Mouse (Mus musculus) left cerebral cortex, adult 2 months (tissue): ENCODE measurements around the gene Gsap. TPM values are rescaled to one million over a fixed set of nuclear protein-coding genes. Genes with fewer than 3 reads are reported as not detected.
A peak's percentile ranks its signal among the peaks of the same experiment; 100 is the strongest.
"Not testable (repeated sequence)": the region's sequence is repeated elsewhere in the genome, so short reads cannot be mapped to it uniquely, and the experiment has no call there.

Experiments used
- DNase-seq, 2 experiments: peaks; one replicate each; pipeline ENCODE4 v3.0.0; 2021 to 2022; ENCODE audit warnings: low spot score in 2 of 2, mixed read lengths in 1 of 2; ENCODE audit errors: extremely low spot score in 1 of 2
- H3K27ac ChIP-seq: fragments of 200-600 bp; 2 replicates; pipeline ENCODE4 v1.8.1; 2022
- H3K4me3 ChIP-seq: fragments of 200-600 bp; 2 replicates; pipeline ENCODE4 v1.8.1; 2022
- CTCF ChIP-seq: fragments of 200-600 bp; IDR thresholded peaks from 2 replicates; pipeline ENCODE4 v1.8.1; 2022; ENCODE audit warnings: antibody characterized with exemption, mild to moderate bottlenecking, moderate library complexity
- intact Hi-C: fragments of 180-260 bp; cut with DNase I; formaldehyde crosslinking; loops from one replicate; pipeline ENCODE4 v1.15.1; 2025
- total RNA-seq, 2 experiments: library from RNA; stranded (reverse); gene quantifications; 2 replicates each; pipeline ENCODE4 v1.2.3; 2021

Gene Gsap
- total RNA-seq, 2 experiments from 2014 or later, result 4.6 to 6.4 TPM

DNA sequence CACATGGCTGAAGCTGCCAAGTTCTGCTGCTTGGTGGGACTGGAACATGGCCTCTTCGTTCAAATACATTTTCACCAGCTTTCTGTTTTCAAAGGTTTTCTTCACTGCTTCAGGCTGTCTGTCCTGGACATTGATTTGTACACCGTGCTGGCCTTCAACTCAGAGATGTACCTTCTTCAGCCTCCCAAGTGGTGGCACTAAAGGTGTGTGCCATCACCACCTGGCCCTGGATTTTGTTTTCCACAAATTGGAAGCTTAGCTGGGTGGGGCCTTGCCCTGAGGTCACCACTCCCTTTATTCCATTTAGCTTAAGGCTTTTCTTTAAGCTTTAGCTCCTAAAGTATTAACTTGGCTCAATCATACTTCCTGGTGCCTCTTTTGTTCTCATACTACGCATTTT, 22.6 kb upstream of the Gsap start:
- TF ChIP-seq CTCF, result no peak
- DNase-seq, result no peak
- intact Hi-C loops, result no loop called here
- Histone ChIP-seq H3K4me3 (no peak overlapping the region), H3K27ac (no peak overlapping the region)

DNA sequence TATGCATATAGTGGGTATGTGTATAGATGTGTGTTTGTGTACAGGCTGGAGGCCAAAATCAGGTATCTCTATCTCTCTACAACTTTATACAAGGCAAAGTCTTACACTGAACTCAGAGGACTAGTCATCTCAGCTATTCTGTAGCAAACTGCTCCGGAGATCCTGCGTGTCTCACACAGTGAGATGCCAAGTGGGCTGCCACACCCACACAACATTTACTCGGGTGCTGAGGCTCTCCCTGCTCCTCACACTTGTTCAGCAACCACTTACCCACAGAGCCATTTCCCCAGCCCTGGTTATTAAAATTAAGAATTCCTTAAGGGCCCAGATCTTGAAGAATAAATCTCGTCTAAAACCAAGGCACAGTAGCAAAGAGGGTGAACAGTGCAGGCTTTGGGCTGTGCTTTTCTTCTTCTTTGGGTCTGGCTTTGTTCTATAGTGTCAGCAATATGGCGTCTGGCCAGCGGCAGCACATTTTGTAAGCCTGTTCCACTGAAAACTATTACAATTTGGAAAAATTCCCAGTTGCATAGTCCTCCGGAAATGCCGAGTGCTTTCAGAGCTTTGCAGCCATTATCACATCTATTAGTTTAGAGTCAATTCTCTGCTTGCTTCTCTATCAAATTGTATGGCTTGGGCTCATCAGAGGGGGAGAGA, 17.2 kb upstream of the Gsap start:
- TF ChIP-seq CTCF, result no peak
- Histone ChIP-seq H3K27ac (no peak overlapping the region), H3K4me3 (no peak overlapping the region)
- intact Hi-C loops, result no loop called here
- peak in 1 of 2 experiments; percentile 26 for DNase-seq

- intact Hi-C loops, result no loop called here
- no peak for DNase-seq
- no peak overlapping the region for H3K27ac ChIP-seq
- TF ChIP-seq CTCF, result no peak
- no peak overlapping the region for H3K4me3 ChIP-seq
Observed at GRCm38 (mm10) chr5:21169346-21169745, 16.7 kb upstream of the Gsap start.

- no peak for DNase-seq
- intact Hi-C loops, result no loop called here
- Histone ChIP-seq H3K27ac (no peak overlapping the region), H3K4me3 (no peak overlapping the region)
- no peak for TF ChIP-seq CTCF
Observed at GRCm38 (mm10) chr5:21169877-21170276, 16.2 kb upstream of the Gsap start.

DNA sequence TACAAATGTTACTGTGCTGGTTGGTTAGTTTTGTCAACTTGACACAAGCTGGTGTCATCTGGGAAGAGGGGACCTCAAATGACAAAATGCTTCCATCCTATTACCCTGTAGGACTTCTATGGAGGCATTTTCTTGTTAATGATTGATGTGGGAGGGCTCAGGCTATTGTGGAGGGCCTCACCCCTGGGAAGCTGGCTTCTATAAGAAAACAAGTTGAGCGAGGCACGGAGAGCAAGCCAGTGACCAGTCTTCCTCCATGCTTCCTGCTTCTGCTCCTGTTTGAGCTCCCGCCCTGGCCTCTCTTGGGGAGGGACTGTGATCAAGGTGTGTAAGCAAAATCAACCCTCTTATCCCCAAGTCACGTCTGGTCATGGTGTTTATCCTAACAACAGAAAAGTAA, 15.6 kb upstream of the Gsap start:
- intact Hi-C loops, result no loop called here
- TF ChIP-seq CTCF, result no peak
- Histone ChIP-seq H3K4me3 (no peak overlapping the region), H3K27ac (no peak overlapping the region)
- no peak for DNase-seq

GRCm38 (mm10) chr5:21170898-21171297, 15.2 kb upstream of the Gsap start:
- H3K27ac ChIP-seq, result no peak overlapping the region

DNA sequence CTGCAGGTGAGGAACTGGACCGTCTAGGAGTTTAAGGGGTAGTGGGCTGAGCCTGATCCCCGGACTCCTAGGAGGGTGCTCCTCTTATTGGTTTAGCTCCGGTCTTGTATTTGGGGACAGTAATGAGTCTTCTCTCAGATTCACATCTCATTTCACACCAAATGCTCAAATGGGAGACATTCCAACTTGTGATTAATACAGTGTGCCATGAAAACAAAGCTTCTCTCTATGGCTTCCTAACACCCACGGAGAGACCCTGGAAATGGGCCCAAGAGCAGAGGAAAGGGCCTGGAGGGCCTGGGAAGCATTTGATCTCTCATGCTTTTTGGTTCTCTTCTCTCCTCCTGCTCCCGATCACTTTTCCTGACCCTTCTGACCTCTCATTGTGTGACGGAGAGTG, 14.7 kb upstream of the Gsap start:
- intact Hi-C loops, result no loop called here
- DNase-seq, result no peak
- TF ChIP-seq CTCF, result no peak
- H3K4me3 ChIP-seq, result no peak overlapping the region
- no peak overlapping the region for H3K27ac ChIP-seq

More at GRCm38 (mm10) chr5:21170898-21171297, 15.2 kb upstream of the Gsap start:
- intact Hi-C loops, result no loop called here
- no peak for DNase-seq
- H3K4me3 ChIP-seq, result no peak overlapping the region
- TF ChIP-seq CTCF, result no peak

DNA sequence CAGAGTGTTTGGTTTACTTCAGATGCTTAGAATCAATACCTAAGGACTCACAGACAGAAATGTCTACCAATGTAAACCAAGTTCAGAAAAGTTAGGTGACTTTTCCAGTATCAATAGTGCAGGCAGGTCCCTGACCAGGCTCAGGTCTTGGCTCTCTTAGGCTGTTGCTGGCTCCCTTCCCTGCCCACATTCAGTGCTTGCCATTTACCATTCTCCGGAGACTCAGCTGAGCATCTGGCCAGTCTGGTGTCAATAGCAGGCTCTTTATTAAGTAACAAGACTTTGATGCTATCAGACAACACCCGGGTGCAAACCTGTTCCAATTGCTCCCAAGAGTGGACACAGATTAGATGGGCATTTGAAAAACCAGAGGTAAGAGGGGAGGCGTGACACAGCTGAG, 13.7 kb upstream of the Gsap start:
- DNase-seq, result no peak

GRCm38 (mm10) chr5:21175132-21176112, 10.6 kb upstream of the Gsap start:
- TF ChIP-seq CTCF, result no peak
- intact Hi-C loops, result no loop called here
- Histone ChIP-seq H3K4me3 (no peak overlapping the region), H3K27ac (no peak overlapping the region)
- no peak for DNase-seq

More for the DNA sequence above, 13.7 kb upstream of the Gsap start:
- no peak overlapping the region for H3K27ac ChIP-seq
- no peak for TF ChIP-seq CTCF
- intact Hi-C loops, result no loop called here
- H3K4me3 ChIP-seq, result no peak overlapping the region

- intact Hi-C loops, result no loop called here
- TF ChIP-seq CTCF, result no peak
- H3K27ac ChIP-seq, result no peak overlapping the region
- no peak overlapping the region for H3K4me3 ChIP-seq
- no peak for DNase-seq
Observed at GRCm38 (mm10) chr5:21179496-21179895, 6.6 kb upstream of the Gsap start.

- intact Hi-C loops, H3K27ac ChIP-seq, DNase-seq, H3K4me3 ChIP-seq: not testable (repeated sequence)
Observed at GRCm38 (mm10) chr5:21183046-21183445, 3.0 kb upstream of the Gsap start.

DNA sequence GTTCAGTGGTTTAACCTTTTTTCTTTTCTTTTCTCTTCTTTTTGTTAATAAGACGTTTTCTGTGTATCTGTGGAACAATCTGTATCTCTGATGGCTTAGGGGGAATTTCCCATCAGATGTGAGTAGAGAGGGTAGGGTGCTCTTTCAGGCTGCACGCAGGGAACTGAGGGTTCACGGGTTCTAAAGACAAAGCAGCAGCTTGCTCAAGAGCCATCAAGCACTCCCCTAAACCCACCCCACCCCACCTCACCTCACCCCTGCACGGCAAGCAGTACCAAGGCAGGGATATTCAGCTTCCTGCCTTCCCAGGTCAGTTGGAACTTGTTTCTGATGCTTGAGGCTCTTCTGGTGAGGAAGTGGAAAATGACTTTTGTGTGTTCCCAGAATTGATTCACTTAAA, 766 bp downstream of the Gsap start:
- Histone ChIP-seq H3K4me3 (peak overlapping the region; percentile 60), H3K27ac (no peak overlapping the region)
- no peak for TF ChIP-seq CTCF
- intact Hi-C loops, result no loop called here
- no peak for DNase-seq
